Mouse (Mus musculus): ENCODE data around the gene Map4k1. TPM values are rescaled to one million over a fixed set of nuclear protein-coding genes. Genes with fewer than 3 reads are reported as not detected.

The Map4k1 gene
- polyA plus RNA-seq, 1 experiment = 111 TPM

- 86% methylated on average over 7 of the region's 7 CpGs for WGBS
- no peak for TF ChIP-seq POLR2A (IDR thresholded peaks at IDR 0.05; ENCODE audit: borderline replicate concordance, control insufficient read depth, low read depth, low read length)
- no peak for TF ChIP-seq CTCF (IDR thresholded peaks at IDR 0.05; ENCODE audit: control insufficient read depth, insufficient read depth, low read length)
- Histone ChIP-seq H3K4me1 (ENCODE audit: control insufficient read depth, insufficient read depth, low read length) (no peaks in the 10 kb centered on the region; the same call in 1 of the 2 replicates), H3K27ac (ENCODE audit: control insufficient read depth, insufficient read depth, low read depth, low read length, poor library complexity) (no peak overlapping the region), H3K4me3 (replicated peaks; ENCODE audit: control insufficient read depth, low read depth, low read length) (no peak overlapping the region)
These were observed 35.4 kb downstream of the Map4k1 start for GRCm38 (mm10) chr7:29017222-29017621.

- 5% methylated on average over 84 of the region's 88 CpGs for WGBS
- TF ChIP-seq POLR2A (IDR thresholded peaks at IDR 0.05; ENCODE audit: borderline replicate concordance, control insufficient read depth, low read depth, low read length) (peak; percentile 3; the same call in 1 of the 2 replicates), CTCF (IDR thresholded peaks at IDR 0.05; ENCODE audit: control insufficient read depth, insufficient read depth, low read length) (no peak)
- Histone ChIP-seq H3K27ac (ENCODE audit: control insufficient read depth, insufficient read depth, low read depth, low read length, poor library complexity) (no peak overlapping the region; the same call in 1 of the 2 replicates), H3K4me1 (ENCODE audit: control insufficient read depth, insufficient read depth, low read length) (no peaks in the 10 kb centered on the region; the same call in 1 of the 2 replicates), H3K4me3 (replicated peaks; ENCODE audit: control insufficient read depth, low read depth, low read length) (peak overlapping the region; percentile 6)
These were observed 37.8 kb downstream of the Map4k1 start for GRCm38 (mm10) chr7:29019447-29020220.

GRCm38 (mm10) chr7:29022479-29022878, 40.6 kb downstream of the Map4k1 start:
- TF ChIP-seq POLR2A (IDR thresholded peaks at IDR 0.05; ENCODE audit: borderline replicate concordance, control insufficient read depth, low read depth, low read length) = no peak
- no peak for TF ChIP-seq CTCF (IDR thresholded peaks at IDR 0.05; ENCODE audit: control insufficient read depth, insufficient read depth, low read length)
- Histone ChIP-seq H3K27ac (ENCODE audit: control insufficient read depth, insufficient read depth, low read depth, low read length, poor library complexity) (no peak overlapping the region), H3K4me1 (ENCODE audit: control insufficient read depth, insufficient read depth, low read length) (no peaks in the 10 kb centered on the region; the same call in 1 of the 2 replicates), H3K4me3 (replicated peaks; ENCODE audit: control insufficient read depth, low read depth, low read length) (no peak overlapping the region)
- WGBS = 92% methylated on average over 8 of the region's 8 CpGs

GRCm38 (mm10) chr7:29023514-29023913, 41.7 kb downstream of the Map4k1 start:
- Histone ChIP-seq H3K4me3 (replicated peaks; ENCODE audit: control insufficient read depth, low read depth, low read length) (no peak overlapping the region), H3K4me1 (ENCODE audit: control insufficient read depth, insufficient read depth, low read length) (no peaks in the 10 kb centered on the region; the same call in 1 of the 2 replicates), H3K27ac (ENCODE audit: control insufficient read depth, insufficient read depth, low read depth, low read length, poor library complexity) (peak overlapping the region; percentile 53; the same call in 1 of the 2 replicates)
- TF ChIP-seq CTCF (IDR thresholded peaks at IDR 0.05; ENCODE audit: control insufficient read depth, insufficient read depth, low read length) (no peak), POLR2A (IDR thresholded peaks at IDR 0.05; ENCODE audit: borderline replicate concordance, control insufficient read depth, low read depth, low read length) (no peak)
- WGBS = 62% methylated on average over 8 of the region's 8 CpGs

- no peak overlapping the region for H3K4me3 ChIP-seq (replicated peaks; ENCODE audit: control insufficient read depth, low read depth, low read length)
- H3K27ac ChIP-seq (ENCODE audit: control insufficient read depth, insufficient read depth, low read depth, low read length, poor library complexity) = no peak overlapping the region
- 58% methylated on average over 7 of the region's 7 CpGs for WGBS
- TF ChIP-seq POLR2A (IDR thresholded peaks at IDR 0.05; ENCODE audit: borderline replicate concordance, control insufficient read depth, low read depth, low read length) (no peak), CTCF (IDR thresholded peaks at IDR 0.05; ENCODE audit: control insufficient read depth, insufficient read depth, low read length) (no peak)
- peaks cover 1% of the 10 kb centered on the region; the same call in 1 of the 2 replicates for H3K4me1 ChIP-seq (ENCODE audit: control insufficient read depth, insufficient read depth, low read length)
These were observed 43.7 kb downstream of the Map4k1 start for GRCm38 (mm10) chr7:29025566-29025965.

- WGBS = 79% methylated on average over 5 of the region's 5 CpGs
- Histone ChIP-seq H3K4me3 (replicated peaks; ENCODE audit: control insufficient read depth, low read depth, low read length) (no peak overlapping the region), H3K4me1 (ENCODE audit: control insufficient read depth, insufficient read depth, low read length) (peaks cover 1% of the 10 kb centered on the region; the same call in 1 of the 2 replicates), H3K27ac (ENCODE audit: control insufficient read depth, insufficient read depth, low read depth, low read length, poor library complexity) (no peak overlapping the region)
- TF ChIP-seq CTCF (IDR thresholded peaks at IDR 0.05; ENCODE audit: control insufficient read depth, insufficient read depth, low read length) = no peak
- TF ChIP-seq POLR2A (IDR thresholded peaks at IDR 0.05; ENCODE audit: borderline replicate concordance, control insufficient read depth, low read depth, low read length) = no peak
These were observed 44.3 kb downstream of the Map4k1 start for GRCm38 (mm10) chr7:29026195-29026594.

GRCm38 (mm10) chr7:29026811-29027210, 45.0 kb downstream of the Map4k1 start:
- H3K27ac ChIP-seq (ENCODE audit: control insufficient read depth, insufficient read depth, low read depth, low read length, poor library complexity) = no peak overlapping the region
- TF ChIP-seq POLR2A (IDR thresholded peaks at IDR 0.05; ENCODE audit: borderline replicate concordance, control insufficient read depth, low read depth, low read length) (no peak), CTCF (IDR thresholded peaks at IDR 0.05; ENCODE audit: control insufficient read depth, insufficient read depth, low read length) (no peak)
- 85% methylated on average over 4 of the region's 4 CpGs for WGBS
- peaks cover 1% of the 10 kb centered on the region; the same call in 1 of the 2 replicates for H3K4me1 ChIP-seq (ENCODE audit: control insufficient read depth, insufficient read depth, low read length)
- H3K4me3 ChIP-seq (replicated peaks; ENCODE audit: control insufficient read depth, low read depth, low read length) = no peak overlapping the region

- Histone ChIP-seq H3K27ac (ENCODE audit: control insufficient read depth, insufficient read depth, low read depth, low read length, poor library complexity) (no peak overlapping the region), H3K4me1 (ENCODE audit: control insufficient read depth, insufficient read depth, low read length) (peaks cover 1% of the 10 kb centered on the region; the same call in 1 of the 2 replicates)
These were observed 46.9 kb downstream of the Map4k1 start for GRCm38 (mm10) chr7:29028761-29029160.

More at GRCm38 (mm10) chr7:29028761-29029160, 46.9 kb downstream of the Map4k1 start:
- no peak overlapping the region for H3K4me3 ChIP-seq (replicated peaks; ENCODE audit: control insufficient read depth, low read depth, low read length)
- 82% methylated on average over 6 of the region's 6 CpGs for WGBS
- TF ChIP-seq CTCF (IDR thresholded peaks at IDR 0.05; ENCODE audit: control insufficient read depth, insufficient read depth, low read length) = no peak
- TF ChIP-seq POLR2A (IDR thresholded peaks at IDR 0.05; ENCODE audit: borderline replicate concordance, control insufficient read depth, low read depth, low read length) = no peak
